ENCODE assay signal across 12 mouse cellular contexts in genomic region chr19:14670821-14671104, GRCm38 (mm10).
DNase-seq lines count a peak whose midpoint lies in the region; ATAC-seq lines count a peak whose summit lies in the region.
"Had no signal": no experiment of that assay in that cellular context is flagged by ENCODE, and none has a peak within 500 bp of the region (broad histone marks: within the 10 kb centered on the region; RNA-seq: fewer than 3 reads in every experiment).

No protein-coding gene starts in this region.

- peaks cover 8% of the 10 kb centered on the region; the same call in 1 of the 2 replicates for H3K4me1 ChIP-seq in limb, embryonic 13.5 days
- H3K4me1 ChIP-seq in limb, embryonic 10.5 days = no peaks in the 10 kb centered on the region
- peaks cover 26% of the 10 kb centered on the region for H3K4me1 ChIP-seq in forebrain, embryonic 10.5 days
- H3K4me1 ChIP-seq in midbrain, embryonic 12.5 days = peaks cover 11% of the 10 kb centered on the region
- H3K4me1 ChIP-seq: heart, embryonic 15.5 days had no signal

- no peaks in the 10 kb centered on the region for H3K27me3 ChIP-seq in limb, embryonic 13.5 days
- no peaks in the 10 kb centered on the region for H3K27me3 ChIP-seq in limb, embryonic 10.5 days (ENCODE audit: low read depth, poor library complexity, severe bottlenecking)
- H3K27me3 ChIP-seq in forebrain, embryonic 10.5 days (ENCODE audit: poor library complexity, severe bottlenecking) = peaks cover 42% of the 10 kb centered on the region
- H3K27me3 ChIP-seq in midbrain, embryonic 12.5 days = peaks cover 38% of the 10 kb centered on the region
- H3K27me3 ChIP-seq: heart, embryonic 15.5 days had no signal

- no peak for ATAC-seq in limb, embryonic 13.5 days (ENCODE audit: low FRiP score, low read depth)
- ATAC-seq in midbrain, embryonic 12.5 days (ENCODE audit: low FRiP score, low read depth) = no peak
- ATAC-seq: intestine, embryonic 16.5 days; liver, postnatal 0 days had no signal

- no peak overlapping the region for H3K27ac ChIP-seq in limb, embryonic 13.5 days
- H3K27ac ChIP-seq in limb, embryonic 10.5 days = no peak overlapping the region
- peak overlapping the region; percentile 65 for H3K27ac ChIP-seq in forebrain, embryonic 10.5 days
- H3K27ac ChIP-seq in midbrain, embryonic 12.5 days (replicated peaks) = no peak overlapping the region
- H3K27ac ChIP-seq: heart, embryonic 15.5 days had no signal

- no peaks in the 10 kb centered on the region for H3K9me3 ChIP-seq in limb, embryonic 13.5 days
- no peaks in the 10 kb centered on the region for H3K9me3 ChIP-seq in limb, embryonic 10.5 days (replicated peaks)
- no peaks in the 10 kb centered on the region for H3K9me3 ChIP-seq in forebrain, embryonic 10.5 days
- H3K9me3 ChIP-seq in midbrain, embryonic 12.5 days = no peaks in the 10 kb centered on the region
- H3K9me3 ChIP-seq: heart, embryonic 15.5 days had no signal

- H3K4me2 ChIP-seq in limb, embryonic 13.5 days (replicated peaks) = peak overlapping the region; percentile 23; the same call in 1 of the 2 replicates
- peak overlapping the region; percentile 7; the same call in 1 of the 2 replicates for H3K4me2 ChIP-seq in midbrain, embryonic 12.5 days (replicated peaks)
- H3K4me2 ChIP-seq: heart, embryonic 15.5 days had no signal

- no peaks in the 10 kb centered on the region for H3K36me3 ChIP-seq in limb, embryonic 13.5 days
- H3K36me3 ChIP-seq in limb, embryonic 10.5 days = no peaks in the 10 kb centered on the region
- H3K36me3 ChIP-seq in forebrain, embryonic 10.5 days (replicated peaks) = no peaks in the 10 kb centered on the region
- H3K36me3 ChIP-seq in midbrain, embryonic 12.5 days = no peaks in the 10 kb centered on the region
- H3K36me3 ChIP-seq: heart, embryonic 15.5 days had no signal

- H3K9ac ChIP-seq in limb, embryonic 13.5 days = no peak overlapping the region
- H3K9ac ChIP-seq in midbrain, embryonic 12.5 days (replicated peaks) = no peak overlapping the region
- H3K9ac ChIP-seq: heart, embryonic 15.5 days; liver, postnatal 0 days had no signal

- H3K4me3 ChIP-seq in limb, embryonic 13.5 days = no peak overlapping the region
- H3K4me3 ChIP-seq in limb, embryonic 10.5 days = no peak overlapping the region
- no peak overlapping the region; the same call in 1 of the 2 replicates for H3K4me3 ChIP-seq in forebrain, embryonic 10.5 days
- no peak overlapping the region for H3K4me3 ChIP-seq in midbrain, embryonic 12.5 days
- H3K4me3 ChIP-seq: heart, embryonic 15.5 days had no signal

- DNase-seq in limb, embryonic 10.5 days (ENCODE audit: low spot score) = no peak
- peak; percentile 56 for DNase-seq in ZHBTc4 (ENCODE audit: low read depth, low spot score)
- DNase-seq in forebrain, embryonic 10.5 days (ENCODE audit: extremely low spot score, low spot score) = peak; percentile 17
- no peak for DNase-seq in adrenal gland, adult 8-10 months
- DNase-seq in spleen, adult 12 weeks (ENCODE audit: low spot score) = no peak
- DNase-seq: kidney, postnatal 36 days; liver, postnatal 0 days; thymus, postnatal 36 days had no signal

Comparison
In these comparisons a context has a peak if more than half of its experiments do, and no peak if none do; other contexts are left out.
1. DNase-seq: peak in ZHBTc4 (single experiment) and forebrain, embryonic 10.5 days (single experiment); none in limb, embryonic 10.5 days (single experiment), adrenal gland, adult 8-10 months (single experiment) and spleen, adult 12 weeks (single experiment).